Mouse (Mus musculus) heart, adult 2 months (tissue): ENCODE data around the gene Neb. TPM values are rescaled to one million over a fixed set of nuclear protein-coding genes. Genes with fewer than 3 reads are reported as not detected.

Experiments
- DNase-seq, 2 experiments: peaks; one replicate each; pipeline ENCODE4 v3.0.0; 2021
- H3K27ac ChIP-seq: fragments of 200-600 bp; 2 replicates; pipeline ENCODE4 v1.8.1; 2022
- H3K27me3 ChIP-seq: fragments of 200-500 bp; 2 replicates; pipeline ENCODE4 v1.6.1; 2012; ENCODE audit warnings: mild to moderate bottlenecking, low read length, inconsistent platforms, mixed read lengths; ENCODE audit not compliant: control insufficient read depth, insufficient read depth
- H3K36me3 ChIP-seq: fragments of 200-500 bp; 2 replicates; pipeline ENCODE4 v1.6.1; 2012; ENCODE audit warnings: low read length, inconsistent platforms; ENCODE audit not compliant: control insufficient read depth, insufficient read depth
- H3K4me1 ChIP-seq: fragments of 200-500 bp; 2 replicates; pipeline ENCODE4 v1.6.1; 2011; ENCODE audit warnings: low read length; ENCODE audit not compliant: control insufficient read depth, insufficient read depth
- H3K4me3 ChIP-seq: fragments of 200-600 bp; 2 replicates; pipeline ENCODE4 v1.8.1; 2022
- H3K79me2 ChIP-seq: fragments of 200-500 bp; replicated peaks from 2 replicates; pipeline ENCODE4 v1.6.1; 2012; ENCODE audit warnings: mild to moderate bottlenecking, inconsistent platforms, low read length, moderate library complexity, mixed read lengths; ENCODE audit not compliant: control insufficient read depth, insufficient read depth
- H3K9ac ChIP-seq: fragments of 200-500 bp; 2 replicates; pipeline ENCODE4 v1.6.1; 2012; ENCODE audit warnings: low read depth, mild to moderate bottlenecking, control low read depth, inconsistent platforms, low read length, mixed read lengths
- CTCF ChIP-seq: fragments of 200-600 bp; IDR thresholded peaks from 2 replicates; pipeline ENCODE4 v1.8.1; 2022; ENCODE audit warnings: antibody characterized with exemption, mild to moderate bottlenecking, moderate library complexity
- EP300 ChIP-seq: fragments of 200-500 bp; IDR thresholded peaks from 2 replicates; pipeline ENCODE4 v1.6.1; 2011; ENCODE audit warnings: low read depth, low read length, control low read depth; ENCODE audit not compliant: insufficient read depth
- POLR2A ChIP-seq: fragments of 200-500 bp; IDR thresholded peaks from 2 replicates; pipeline ENCODE4 v1.6.1; 2011; ENCODE audit warnings: mild to moderate bottlenecking, low read depth, low read length, control low read depth; ENCODE audit not compliant: insufficient read depth
- WGBS: fragments of 180-500 bp; shearing (Covaris S2); methylation state at CpG from one replicate; pipeline ENCODE4 v1.1.7; 2018; 5-methylcytosine and 5-hydroxymethylcytosine counted together
- intact Hi-C: fragments of 180-260 bp; cut with DNase I; formaldehyde crosslinking; loops from one replicate; pipeline ENCODE4 v1.15.1; 2025
- polyA plus RNA-seq: library from polyadenylated mRNA; depleted of rRNA; stranded (reverse); fragments of >200 nt; gene quantifications from 2 replicates; pipeline ENCODE4 v1.2.3, GENCODE M21; 2012
- total RNA-seq, 2 experiments: library from RNA; stranded (reverse); gene quantifications; 2 replicates each; pipeline ENCODE4 v1.2.3; 2021

The Neb gene
- total and polyA plus RNA-seq, 3 experiments, result 1.0 to 10.2 (median 7.6) TPM

GRCm38 (mm10) chr2:52210685-52211084 lies 167.6 kb downstream of the Neb start:
- no peak overlapping the region for H3K4me3 ChIP-seq
- intact Hi-C loops, result no loop called here
- H3K27me3 ChIP-seq, result no peaks in the 10 kb centered on the region
- H3K4me1 ChIP-seq, result peaks cover 2% of the 10 kb centered on the region; the same call in 1 of the 2 replicates
- no peaks in the 10 kb centered on the region for H3K79me2 ChIP-seq
- no peaks in the 10 kb centered on the region for H3K36me3 ChIP-seq
- no peak for DNase-seq
- H3K9ac ChIP-seq, result no peak overlapping the region
- 81% methylated on average over 7 of the region's 7 CpGs for WGBS
- TF ChIP-seq POLR2A (no peak), CTCF (no peak), EP300 (no peak)
- no peak overlapping the region for H3K27ac ChIP-seq

- intact Hi-C loops, result no loop called here
- no peak overlapping the region for H3K27ac ChIP-seq
- no peaks in the 10 kb centered on the region for H3K4me1 ChIP-seq
- WGBS, result 83% methylated on average over 4 of the region's 4 CpGs
- H3K4me3 ChIP-seq, result no peak overlapping the region
- no peak for DNase-seq
- no peaks in the 10 kb centered on the region for H3K27me3 ChIP-seq
- TF ChIP-seq CTCF, result no peak
- no peak for TF ChIP-seq EP300
- TF ChIP-seq POLR2A, result no peak
- no peaks in the 10 kb centered on the region for H3K36me3 ChIP-seq
- no peak overlapping the region for H3K9ac ChIP-seq
- no peaks in the 10 kb centered on the region for H3K79me2 ChIP-seq
These were observed 173.3 kb downstream of the Neb start for GRCm38 (mm10) chr2:52204992-52205391.

GRCm38 (mm10) chr2:52193629-52194028 lies 184.6 kb downstream of the Neb start:
- Histone ChIP-seq H3K4me1 (no peaks in the 10 kb centered on the region), H3K36me3 (no peaks in the 10 kb centered on the region), H3K27ac (no peak overlapping the region), H3K4me3 (no peak overlapping the region), H3K79me2 (no peaks in the 10 kb centered on the region), H3K9ac (no peak overlapping the region), H3K27me3 (no peaks in the 10 kb centered on the region)
- no peak for DNase-seq
- TF ChIP-seq CTCF, result no peak
- TF ChIP-seq POLR2A, result no peak
- TF ChIP-seq EP300, result no peak
- 90% methylated on average over 6 of the region's 6 CpGs for WGBS
- intact Hi-C loops, result no loop called here

GRCm38 (mm10) chr2:52179678-52180077 lies 198.6 kb downstream of the Neb start:
- Histone ChIP-seq H3K79me2 (no peaks in the 10 kb centered on the region), H3K36me3 (no peaks in the 10 kb centered on the region), H3K27ac (no peak overlapping the region), H3K4me1 (no peaks in the 10 kb centered on the region), H3K27me3 (no peaks in the 10 kb centered on the region), H3K9ac (no peak overlapping the region), H3K4me3 (no peak overlapping the region)
- no peak for TF ChIP-seq EP300
- no peak for TF ChIP-seq CTCF
- TF ChIP-seq POLR2A, result no peak
- intact Hi-C loops, result no loop called here
- DNase-seq, result no peak
- 92% methylated on average over 1 of the region's 1 CpGs for WGBS

GRCm38 (mm10) chr2:52177726-52178125 lies 200.5 kb downstream of the Neb start:
- H3K27me3 ChIP-seq, result no peaks in the 10 kb centered on the region
- no peak overlapping the region for H3K27ac ChIP-seq
- DNase-seq, result no peak
- intact Hi-C loops, result no loop called here
- H3K4me3 ChIP-seq, result no peak overlapping the region
- H3K79me2 ChIP-seq, result no peaks in the 10 kb centered on the region
- H3K9ac ChIP-seq, result no peak overlapping the region
- no peaks in the 10 kb centered on the region for H3K4me1 ChIP-seq
- TF ChIP-seq POLR2A (no peak), EP300 (no peak), CTCF (no peak)
- 76% methylated on average over 9 of the region's 9 CpGs for WGBS
- no peaks in the 10 kb centered on the region for H3K36me3 ChIP-seq

GRCm38 (mm10) chr2:52177184-52177583 lies 201.1 kb downstream of the Neb start:
- H3K9ac ChIP-seq, result no peak overlapping the region
- WGBS, result 92% methylated on average over 7 of the region's 7 CpGs
- DNase-seq, result no peak

GRCm38 (mm10) chr2:52176537-52176936 lies 201.7 kb downstream of the Neb start:
- TF ChIP-seq EP300 (no peak), POLR2A (no peak), CTCF (no peak)
- H3K27ac ChIP-seq, result no peak overlapping the region
- no peaks in the 10 kb centered on the region for H3K79me2 ChIP-seq
- no peak overlapping the region for H3K4me3 ChIP-seq
- H3K27me3 ChIP-seq, result no peaks in the 10 kb centered on the region
- no peak overlapping the region for H3K9ac ChIP-seq
- WGBS, result 55% methylated on average over 8 of the region's 8 CpGs
- no peak for DNase-seq
- intact Hi-C loops, result no loop called here
- no peaks in the 10 kb centered on the region for H3K4me1 ChIP-seq
- H3K36me3 ChIP-seq, result no peaks in the 10 kb centered on the region

More at GRCm38 (mm10) chr2:52177184-52177583, 201.1 kb downstream of the Neb start:
- Histone ChIP-seq H3K36me3 (no peaks in the 10 kb centered on the region), H3K4me1 (no peaks in the 10 kb centered on the region), H3K27ac (no peak overlapping the region), H3K79me2 (no peaks in the 10 kb centered on the region), H3K27me3 (no peaks in the 10 kb centered on the region), H3K4me3 (no peak overlapping the region)
- intact Hi-C loops, result no loop called here
- no peak for TF ChIP-seq EP300
- TF ChIP-seq POLR2A, result no peak
- no peak for TF ChIP-seq CTCF
